Mouse (Mus musculus) brain, embryonic 14.5 days (tissue): ENCODE data around the gene Prkaca.

Experiments
- CTCF ChIP-seq: fragments of 200-500 bp; IDR thresholded peaks from 2 replicates; pipeline ENCODE4 v1.5.1; 2012; ENCODE audit warnings: inconsistent platforms, mild to moderate bottlenecking, moderate library complexity, borderline replicate concordance; ENCODE audit not compliant: insufficient read depth, insufficient read length; ENCODE audit errors: extremely low read depth
- POLR2A ChIP-seq: fragments of 200-500 bp; IDR thresholded peaks from 2 replicates; pipeline ENCODE4 v1.6.1; 2012; ENCODE audit warnings: mild to moderate bottlenecking, inconsistent platforms, borderline replicate concordance; ENCODE audit not compliant: poor library complexity, insufficient read depth, insufficient read length, severe bottlenecking; ENCODE audit errors: extremely low read depth

GRCm38 (mm10) chr8:83999057-83999705 is 26.4 kb downstream of the Prkaca start:
- TF ChIP-seq POLR2A, result no peak
- TF ChIP-seq CTCF, result no peak
